Mouse (Mus musculus) c-Kit-negative CD71-positive TER-119-positive erythroid progenitor cells, embryonic 14.5 days (primary cell): Measurements from ENCODE around the gene Zfp36.

Experiments
- DNase-seq: peaks from one replicate; pipeline ENCODE4 v3.0.0-alpha.2; 2013; ENCODE audit warnings: low read depth, low spot score

Gene Zfp36

DNA sequence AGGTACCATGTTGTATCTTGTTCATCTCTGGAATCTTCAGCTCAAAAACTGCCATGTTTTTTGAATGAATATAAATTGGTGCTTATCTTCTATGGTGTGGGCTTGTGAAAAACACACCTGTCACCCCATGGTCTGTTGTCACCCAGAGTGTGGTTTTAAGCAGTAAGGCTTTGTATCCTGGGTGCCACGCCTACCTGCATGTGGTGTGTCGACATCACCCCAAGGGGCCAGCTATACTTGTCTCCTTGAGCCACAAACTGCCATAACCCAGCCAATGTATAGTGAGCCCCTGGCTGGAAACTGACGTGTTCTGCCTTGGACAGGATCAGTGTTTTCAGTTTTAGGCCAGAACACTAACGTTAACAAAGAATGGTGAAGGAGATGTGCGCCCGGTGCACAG, 4.1 kb upstream of the Zfp36 start:
- DNase-seq: no peak

DNA sequence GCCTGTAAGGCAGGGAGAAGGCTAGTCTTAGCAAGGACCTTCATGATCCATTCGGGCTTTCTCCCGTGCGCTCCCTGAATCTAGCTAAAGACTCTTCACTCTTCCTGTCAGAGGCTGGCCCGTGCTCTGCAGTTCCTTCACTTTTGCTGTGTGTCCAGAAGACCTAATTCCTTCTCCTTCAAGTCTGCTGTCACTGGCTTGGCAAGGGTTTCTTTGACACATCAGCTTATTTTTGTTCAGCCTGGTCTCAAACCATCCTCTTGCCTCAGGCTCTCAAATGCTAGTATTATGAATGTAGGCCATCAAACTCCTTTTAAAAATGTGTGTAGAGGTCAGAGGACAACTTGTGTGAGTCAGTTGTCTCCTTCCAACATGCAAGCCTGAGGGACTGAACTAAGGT, 3.6 kb upstream of the Zfp36 start:
- DNase-seq: no peak

- no peak for DNase-seq
These were observed 2.9 kb upstream of the Zfp36 start for GRCm38 (mm10) chr7:28382981-28383396.

DNA sequence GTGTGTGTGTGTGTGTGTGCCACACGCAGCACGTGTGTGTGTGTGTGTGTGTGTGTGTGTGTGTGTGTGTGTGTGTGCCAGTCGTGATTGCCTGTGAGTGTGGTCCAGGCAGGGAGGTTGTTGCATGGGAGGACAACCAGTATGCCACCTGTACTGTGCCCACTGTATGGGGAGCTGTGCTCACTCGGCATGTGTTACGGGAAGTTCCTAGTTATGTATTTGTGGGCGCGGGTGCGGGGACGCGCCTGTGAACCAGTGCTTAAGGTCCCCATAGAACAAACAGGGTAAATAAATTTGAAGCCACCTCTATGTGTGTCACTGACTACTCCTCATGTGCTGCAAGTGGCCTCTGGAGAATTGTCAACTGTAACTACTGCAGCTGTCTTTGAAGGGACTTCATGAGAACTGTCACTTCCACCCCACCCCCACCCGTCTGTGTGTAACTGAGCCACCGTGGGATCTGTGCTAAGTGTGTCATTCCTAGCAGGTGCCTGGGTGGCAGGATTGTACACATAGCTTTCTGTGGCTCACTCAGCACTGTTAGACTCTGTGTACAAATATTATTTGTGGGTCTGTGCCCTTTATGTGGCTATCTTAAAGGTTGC, 2.4 kb upstream of the Zfp36 start:
- DNase-seq: no peak

DNA sequence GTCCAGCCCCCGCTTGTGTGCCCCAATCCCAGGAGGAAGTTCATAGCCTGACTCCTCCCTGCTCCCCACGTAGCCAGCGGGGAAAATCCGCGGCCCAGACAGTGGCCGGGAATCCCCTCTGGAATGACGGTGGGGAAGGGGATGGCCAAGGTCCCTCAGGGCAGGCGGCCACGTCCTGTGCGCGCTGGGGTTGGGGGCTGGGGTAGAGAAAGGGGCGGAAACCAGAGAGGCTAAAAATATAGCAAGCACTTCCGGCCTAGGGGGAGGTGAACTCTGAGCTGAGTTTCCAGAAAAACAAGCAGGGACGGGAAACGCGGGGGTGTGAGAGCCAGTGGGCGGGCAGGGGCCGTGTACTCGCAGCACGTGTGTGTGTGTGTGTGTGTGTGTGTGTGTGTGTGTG, 1.9 kb upstream of the Zfp36 start:
- DNase-seq: no peak

DNA sequence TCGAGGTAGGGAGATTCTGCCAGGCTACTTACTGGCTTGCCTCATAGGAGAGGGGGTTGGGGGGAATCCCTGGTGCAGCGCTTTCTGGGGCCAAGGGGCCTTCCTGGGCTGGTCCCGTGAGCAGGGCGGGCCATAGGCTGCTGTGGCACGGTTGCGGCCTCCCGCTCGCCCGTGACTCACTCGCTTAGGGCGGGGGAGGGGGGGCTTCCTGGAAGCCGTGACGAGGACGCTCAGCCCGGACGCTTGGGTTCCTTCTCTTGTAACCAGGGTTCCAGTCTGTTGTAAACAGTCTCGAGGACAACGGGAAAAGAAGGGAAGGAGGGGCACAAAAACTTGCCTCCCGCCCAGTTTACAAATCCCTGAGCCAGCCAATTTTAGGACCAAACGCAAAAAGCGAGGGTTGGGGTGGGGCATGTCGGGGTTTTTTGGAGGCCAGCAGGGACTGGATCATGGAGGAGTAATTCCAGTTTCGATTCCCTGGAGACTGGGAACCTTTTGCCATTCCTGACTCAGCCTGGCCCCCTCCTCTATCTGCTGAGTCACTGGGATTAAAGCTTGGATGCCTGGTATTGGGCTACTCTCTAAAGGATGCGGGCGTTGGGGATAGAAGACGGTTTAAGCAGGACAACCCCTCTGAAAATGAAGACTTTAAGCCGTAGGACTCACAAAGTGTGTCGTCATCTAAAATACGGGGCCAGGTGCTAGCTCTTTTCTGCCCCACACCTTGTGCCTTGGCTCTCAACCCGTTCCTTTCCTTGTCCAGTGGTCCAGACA, 1.2 kb upstream of the Zfp36 start:
- no peak for DNase-seq

DNA sequence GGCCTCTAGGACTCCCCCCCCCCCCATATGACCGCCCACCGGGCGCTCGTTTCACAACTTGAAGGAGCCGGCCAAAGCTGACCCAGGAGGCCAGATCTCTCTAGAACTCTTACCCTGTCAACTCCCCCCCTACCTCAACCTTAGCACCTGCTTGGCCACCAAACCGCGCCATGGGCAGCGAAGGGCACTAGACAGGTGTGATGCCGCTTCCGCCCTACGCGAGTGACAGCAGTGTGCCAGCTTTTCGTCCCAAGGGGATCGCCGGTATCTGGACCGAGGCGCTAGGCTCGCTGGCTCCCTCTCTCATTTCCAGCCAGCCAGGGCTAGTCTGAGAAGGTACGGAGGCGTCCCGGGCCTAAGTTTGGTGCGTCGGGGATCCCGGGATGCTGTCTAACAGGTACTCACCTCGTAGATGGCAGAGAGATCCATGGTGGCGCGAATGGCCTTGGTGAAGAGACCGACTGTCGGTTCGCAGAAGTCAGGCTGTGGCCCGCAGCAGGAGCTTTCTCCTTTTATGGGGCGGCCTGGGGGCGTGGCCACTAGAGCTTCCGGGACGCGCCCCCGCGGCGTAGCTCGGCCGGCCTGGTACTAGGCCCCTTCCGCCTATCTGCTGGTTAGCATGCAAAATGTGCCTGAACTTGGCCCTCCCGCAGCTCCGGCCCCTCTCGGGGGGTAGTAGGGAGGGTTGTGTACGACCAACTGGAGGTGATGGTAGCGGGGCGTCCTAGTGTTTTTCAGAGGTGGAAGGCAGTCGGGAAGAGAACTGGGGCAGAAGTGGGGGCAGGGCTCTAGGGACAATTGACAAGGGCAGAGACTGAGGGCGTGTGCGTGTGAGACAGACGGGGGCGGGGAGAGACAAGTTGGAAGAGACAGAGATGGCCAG, 1.0 kb downstream of the Zfp36 start:
- peak; percentile 82 for DNase-seq

DNA sequence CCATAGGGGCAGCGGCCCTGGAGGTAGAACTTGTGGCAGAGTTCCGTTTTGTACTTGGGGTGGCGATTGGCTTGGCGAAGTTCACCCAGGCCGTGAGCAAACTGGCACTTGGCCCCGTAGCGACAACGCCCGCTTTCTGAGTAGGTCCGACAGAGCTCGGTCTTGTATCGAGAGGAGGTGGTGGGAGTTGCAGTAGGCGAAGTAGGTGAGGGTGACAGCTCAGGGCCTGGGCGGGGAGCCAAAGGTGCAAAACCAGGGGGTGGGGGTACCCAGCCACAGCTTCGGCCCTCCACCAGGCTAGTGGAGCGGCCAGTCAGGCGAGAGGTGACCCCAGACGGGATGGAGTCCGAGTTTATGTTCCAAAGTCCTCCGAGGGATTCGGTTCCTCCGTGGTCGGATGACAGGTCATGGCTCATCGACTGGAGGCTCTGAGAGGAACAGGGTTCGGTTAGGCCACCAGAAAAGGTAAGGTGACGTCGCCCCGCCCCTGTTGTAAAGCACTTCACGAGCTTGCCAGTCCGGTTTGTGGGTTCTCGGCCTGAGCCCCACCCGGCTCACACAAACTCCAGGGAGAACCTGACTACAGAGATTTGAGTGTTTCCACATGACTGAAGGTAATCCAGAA, 1.9 kb downstream of the Zfp36 start:
- DNase-seq: no peak

- no peak for DNase-seq
These were observed 2.6 kb downstream of the Zfp36 start for GRCm38 (mm10) chr7:28377190-28378065.

- DNase-seq: no peak
These were observed 3.9 kb downstream of the Zfp36 start for GRCm38 (mm10) chr7:28376011-28376771.

DNA sequence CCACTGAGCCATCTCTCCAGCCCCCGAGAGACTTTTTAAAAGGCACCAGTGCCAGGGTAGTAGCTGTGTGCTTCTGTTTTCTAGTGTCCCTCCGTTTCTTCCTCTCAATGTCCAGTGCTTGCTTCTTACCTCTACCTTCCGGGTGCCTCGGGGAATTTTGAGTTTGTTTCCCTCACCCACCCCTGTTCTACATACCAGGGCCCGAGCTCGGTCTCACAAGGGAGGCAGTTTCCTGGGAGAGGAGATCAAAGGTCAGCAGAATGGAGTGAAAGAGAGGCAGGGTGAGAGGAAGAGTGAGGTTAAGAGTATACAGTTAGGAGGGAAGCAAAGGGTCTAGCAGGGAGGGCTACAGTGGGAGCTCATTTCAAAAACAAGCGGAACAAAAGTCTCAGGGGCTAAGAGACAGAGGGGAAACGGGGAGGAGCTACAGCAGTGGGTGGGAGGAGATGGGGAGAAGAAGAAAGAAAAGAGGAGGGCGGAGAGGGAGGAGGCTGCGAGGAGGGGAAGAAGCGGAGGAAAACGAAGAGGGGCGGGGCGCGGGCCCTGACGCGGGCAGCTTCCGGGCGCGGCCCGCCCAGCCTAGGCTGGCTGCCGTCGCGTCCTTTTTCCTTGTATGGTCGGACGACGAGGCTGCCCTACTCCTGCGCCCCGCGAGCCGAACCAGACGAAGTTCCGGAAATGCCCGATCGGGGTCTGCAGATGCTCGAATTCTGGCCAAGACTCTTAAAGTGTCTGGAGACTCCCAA, 4.7 kb downstream of the Zfp36 start:
- DNase-seq: peak; percentile 72

DNA sequence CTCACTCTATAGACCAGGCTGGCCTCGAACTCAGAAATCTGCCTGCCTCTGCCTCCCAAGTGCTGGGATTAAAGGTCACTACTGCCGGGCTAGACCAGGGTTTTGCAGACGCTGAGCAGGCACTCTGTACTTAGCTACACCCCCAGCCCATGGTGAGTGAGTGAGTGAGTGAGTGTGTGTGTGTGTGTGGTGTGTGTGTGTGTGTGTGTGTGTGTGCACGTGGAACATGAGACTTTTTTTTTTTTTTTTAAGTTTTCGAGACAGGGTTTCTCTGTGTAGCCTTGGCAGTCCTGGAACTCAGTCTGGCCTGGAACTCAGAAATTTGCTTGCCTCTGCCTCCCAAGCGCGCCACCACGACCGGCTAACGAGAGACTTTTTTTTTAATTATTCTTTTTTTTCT, 5.4 kb downstream of the Zfp36 start:
- DNase-seq: no peak

DNA sequence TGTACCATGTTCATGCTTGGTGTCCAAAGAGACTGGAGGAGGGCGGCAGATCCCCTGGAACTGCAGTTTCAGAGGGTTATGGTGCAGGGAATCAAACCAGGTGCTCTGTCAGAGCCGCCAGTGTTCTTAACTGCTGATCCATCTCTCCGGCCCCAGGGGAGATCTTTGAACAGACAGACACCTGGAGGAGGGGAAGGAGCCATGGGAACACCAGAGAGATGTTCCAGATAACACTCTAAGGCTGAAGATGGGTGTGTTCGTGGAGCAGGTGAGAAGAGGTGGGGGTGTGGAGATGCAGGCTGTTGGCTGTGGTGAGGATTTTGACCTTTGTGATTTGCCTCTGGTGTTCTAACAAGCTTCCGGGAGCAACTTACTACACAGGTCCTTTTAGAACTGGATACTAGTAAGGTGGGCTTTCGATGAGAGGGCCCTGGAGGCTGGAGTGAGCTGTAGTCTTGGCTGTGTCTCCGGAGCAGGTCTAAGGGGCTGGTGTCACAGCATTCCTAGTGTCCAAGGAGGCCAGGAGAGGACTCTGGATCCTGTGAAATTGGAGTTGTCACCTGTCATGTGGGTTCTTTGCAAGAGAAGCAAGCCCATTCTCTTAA, 6.1 kb downstream of the Zfp36 start:
- no peak for DNase-seq

GRCm38 (mm10) chr7:28373131-28373581, 6.9 kb downstream of the Zfp36 start:
- peak; percentile 77 for DNase-seq

DNA sequence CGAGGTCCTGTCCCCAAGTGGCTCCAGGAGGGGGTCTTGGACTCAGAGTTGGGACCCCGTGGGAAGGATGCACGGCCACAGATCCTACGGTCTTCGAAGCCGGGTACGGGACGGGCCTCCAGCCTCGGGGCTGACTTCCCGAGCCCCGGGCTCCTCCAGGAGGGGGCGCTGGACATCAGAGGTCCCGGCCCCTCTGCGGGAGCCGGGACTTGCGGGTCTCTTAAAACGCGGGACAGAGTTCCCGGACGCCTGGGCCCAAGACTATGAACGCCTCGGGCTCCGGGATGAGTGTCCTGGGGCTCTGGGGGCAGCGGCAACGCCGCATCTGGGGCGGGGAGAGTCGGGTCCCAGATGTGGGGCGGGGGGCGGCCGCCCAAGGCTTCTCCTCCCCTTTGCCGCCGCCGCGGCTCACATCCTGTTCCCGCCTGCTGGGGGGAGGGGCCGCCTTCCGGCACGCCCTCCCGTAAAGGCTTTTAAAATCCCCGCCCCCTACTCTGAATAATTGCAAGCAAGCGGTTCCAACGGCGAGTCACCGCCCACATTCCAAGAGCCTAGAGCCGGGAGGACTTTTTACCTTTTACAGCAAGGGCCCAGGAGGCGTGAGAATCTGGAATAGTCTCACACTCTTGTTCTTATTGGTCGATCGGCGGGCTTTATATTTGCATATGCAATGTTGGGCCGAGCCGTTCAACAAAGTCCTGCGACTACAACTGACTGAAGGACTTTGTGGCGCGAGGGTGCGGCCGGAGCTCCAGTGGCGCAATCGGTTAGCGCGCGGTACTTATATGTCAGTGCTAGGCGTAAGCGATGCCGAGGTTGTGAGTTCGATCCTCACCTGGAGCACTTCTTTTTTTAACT, 7.6 kb downstream of the Zfp36 start, which contains the start of gene Plekhg2:
Gene Plekhg2, minus strand, starts transcription at position 349 of the 858 bp plus-strand sequence.
- DNase-seq: peak; percentile 86

GRCm38 (mm10) chr7:28371514-28371989, 8.5 kb downstream of the Zfp36 start:
- no peak for DNase-seq

DNA sequence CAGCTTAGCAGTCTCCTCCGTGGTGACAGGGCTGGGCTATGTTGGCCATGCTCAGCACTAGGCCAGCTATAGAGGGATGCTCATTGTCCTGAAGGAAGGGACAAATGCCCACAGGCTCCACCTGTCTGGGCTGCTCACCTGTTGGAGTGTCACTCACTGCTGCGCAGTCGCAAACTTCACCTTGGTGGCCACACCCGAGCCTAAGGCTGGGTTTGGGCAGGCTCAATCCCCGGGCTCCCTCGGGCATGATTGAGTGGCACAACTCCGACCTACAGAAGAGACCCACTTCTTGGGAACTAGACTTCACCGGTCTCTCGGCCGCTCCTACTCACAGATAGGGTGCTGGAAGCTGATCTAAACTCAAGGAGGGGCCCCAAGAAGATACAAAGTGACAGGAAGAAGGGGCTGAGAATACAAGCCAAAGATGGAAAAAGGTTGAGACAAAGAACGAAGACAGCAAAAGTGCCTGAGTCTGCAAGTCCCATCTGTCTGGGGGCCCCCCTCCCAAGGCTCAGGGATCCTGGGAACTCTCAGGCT, 9.0 kb downstream of the Zfp36 start:
- DNase-seq: no peak
